Mouse (Mus musculus): ENCODE measurements around the gene Map3k7cl.

Gene Map3k7cl

DNA sequence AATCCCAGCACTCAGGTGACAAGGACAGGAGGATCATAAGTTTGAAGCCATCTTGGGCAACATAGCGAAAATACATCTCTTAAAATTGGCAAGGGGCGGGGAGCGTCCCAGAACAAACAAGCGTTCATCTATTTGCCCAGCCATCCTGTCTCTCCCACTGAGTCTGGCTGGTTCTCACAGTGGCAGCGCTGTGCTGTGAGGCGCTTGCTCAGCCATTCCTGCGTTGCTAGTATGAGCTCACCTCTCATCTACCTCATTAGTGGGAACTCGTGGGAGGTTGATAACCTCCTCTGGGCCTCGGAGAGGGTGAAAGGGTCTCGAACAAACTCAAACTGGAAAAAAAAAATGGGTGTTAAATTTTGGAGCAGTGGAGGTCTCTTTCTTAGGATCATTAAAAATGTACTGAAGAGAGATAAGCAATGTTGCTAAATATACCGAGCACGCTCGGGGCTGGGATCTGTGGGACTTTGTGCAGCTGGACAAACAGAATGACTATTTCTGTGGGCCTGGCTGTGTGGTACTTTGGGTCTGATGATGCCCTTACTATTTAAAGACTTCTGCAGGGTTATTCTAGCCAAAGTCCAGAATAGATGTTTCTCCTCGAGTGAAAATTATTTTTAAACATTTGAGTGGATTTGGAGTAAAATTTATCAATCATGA is 91.1 kb downstream of the Map3k7cl start:
- DNase-seq = peak in 1 of 2 experiments; percentile 9
